Mouse (Mus musculus) G1E (cell line): ENCODE data around the gene Spout1.

Experiments
- CTCF ChIP-seq: IDR thresholded peaks from 2 replicates; pipeline ENCODE4 v1.5.1; 2012; ENCODE audit warnings: low read depth, low read length, inconsistent platforms, mixed read lengths
- GATA1 ChIP-seq: IDR thresholded peaks from 2 replicates; pipeline ENCODE4 v1.6.1; 2012; ENCODE audit warnings: borderline replicate concordance, low read length, inconsistent platforms, mixed read lengths
- POLR2AphosphoS5 ChIP-seq: IDR thresholded peaks from 2 replicates; pipeline ENCODE4 v1.6.1; 2012; ENCODE audit warnings: low read depth, low read length, inconsistent platforms; ENCODE audit not compliant: insufficient replicate concordance
- TAL1 ChIP-seq: conservative IDR thresholded peaks from 2 replicates; pipeline ENCODE4 v1.6.1; 2012; ENCODE audit warnings: low read depth, low read length, inconsistent platforms, mixed read lengths

- TF ChIP-seq GATA1 (no peak), CTCF (no peak), POLR2AphosphoS5 (no peak), TAL1 (no peak)
Observed at GRCm38 (mm10) chr2:30134378-30134711, 43.9 kb downstream of the Spout1 start.
